Mouse (Mus musculus) kidney, embryonic 14.5 days (tissue): ENCODE results near the gene Cpd. TPM values are rescaled to one million over a fixed set of nuclear protein-coding genes. Genes with fewer than 3 reads are reported as not detected.

Experiments used
- ATAC-seq: fragments of 200-750 bp; cut with Nextera tagmentation; 2 replicates; pipeline ENCODE4 v1.8.0; 2017; ENCODE audit warnings: moderate number of reproducible peaks, mild to moderate bottlenecking, moderate TSS enrichment, moderate library complexity; ENCODE audit not compliant: low FRiP score, low TSS enrichment
- H3K27ac ChIP-seq: fragments of 300-500 bp; sonication (generic); 2 replicates; pipeline ENCODE4 v1.5.1; 2014; ENCODE audit warnings: low read depth, mild to moderate bottlenecking, low read length, moderate library complexity, mixed read lengths
- H3K27me3 ChIP-seq: fragments of 300-500 bp; sonication (generic); 2 replicates; pipeline ENCODE4 v1.6.1; 2014; ENCODE audit warnings: mild to moderate bottlenecking, low read length; ENCODE audit not compliant: control insufficient read depth, insufficient read depth
- H3K36me3 ChIP-seq: fragments of 300-500 bp; sonication (generic); 2 replicates; pipeline ENCODE4 v1.6.1; 2014; ENCODE audit warnings: low read length, mixed read lengths; ENCODE audit not compliant: control insufficient read depth, insufficient read depth
- H3K4me1 ChIP-seq: fragments of 300-500 bp; sonication (generic); 2 replicates; pipeline ENCODE4 v1.6.1; 2014; ENCODE audit warnings: low read length, mixed read lengths; ENCODE audit not compliant: control insufficient read depth, insufficient read depth
- H3K4me2 ChIP-seq: fragments of 300-500 bp; sonication (generic); replicated peaks from 2 replicates; pipeline ENCODE4 v1.6.1; 2014; ENCODE audit warnings: low read depth, mild to moderate bottlenecking, low read length
- H3K4me3 ChIP-seq: fragments of 300-500 bp; sonication (generic); 2 replicates; pipeline ENCODE4 v1.5.1; 2014; ENCODE audit warnings: mild to moderate bottlenecking, low read length
- H3K9ac ChIP-seq: fragments of 300-500 bp; sonication (generic); 2 replicates; pipeline ENCODE4 v1.6.1; 2014; ENCODE audit warnings: low read depth, mild to moderate bottlenecking, low read length, moderate library complexity
- H3K9me3 ChIP-seq: fragments of 300-500 bp; sonication (generic); 2 replicates; pipeline ENCODE4 v1.6.1; 2016; ENCODE audit warnings: low read length; ENCODE audit not compliant: control insufficient read depth
- WGBS: fragments of 180-500 bp; shearing (Covaris S2); extraction: QIAGEN DNeasy Blood & Tissue Kit; methylation state at CpG from one replicate; pipeline ENCODE4 v1.1.7; 2014; 5-methylcytosine and 5-hydroxymethylcytosine counted together
- polyA plus RNA-seq: library from polyadenylated mRNA; unstranded; fragments of >200 nt; fragmentation: Nextera tagmentation; extraction: Ambion mirVana; gene quantifications from 2 replicates; pipeline ENCODE4 v1.2.1, GENCODE M21; 2014

Gene Cpd
- polyA plus RNA-seq, 1 experiment from 2014 or later = 35.0 TPM

DNA sequence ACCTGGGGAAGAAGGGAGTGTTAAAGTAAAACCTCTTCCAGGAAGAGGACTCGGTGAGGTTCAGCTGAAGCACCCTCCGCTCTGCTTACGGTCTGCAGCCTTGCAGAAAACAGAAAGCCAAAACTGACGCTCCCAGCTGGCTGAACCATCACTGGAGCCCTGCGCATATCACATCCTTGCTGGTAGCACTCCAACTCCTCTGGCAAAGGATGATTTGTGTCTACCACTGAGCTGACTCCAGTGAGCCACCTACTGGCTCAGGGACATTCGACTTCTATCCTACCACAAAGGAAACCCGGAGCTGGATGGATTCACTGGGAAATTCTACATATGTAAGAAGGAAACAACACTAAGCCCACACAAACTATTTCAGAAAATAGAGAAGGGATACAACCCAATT lies 102.3 kb downstream of the Cpd start:
- H3K4me2 ChIP-seq = no peak overlapping the region
- H3K9me3 ChIP-seq = no peaks in the 10 kb centered on the region
- H3K4me3 ChIP-seq = no peak overlapping the region
- no peak for ATAC-seq
- H3K4me1 ChIP-seq = no peaks in the 10 kb centered on the region
- H3K27ac ChIP-seq = no peak overlapping the region
- 74% methylated on average over 7 of the region's 7 CpGs for WGBS
- peaks cover 55% of the 10 kb centered on the region for H3K36me3 ChIP-seq
- no peaks in the 10 kb centered on the region for H3K27me3 ChIP-seq
- H3K9ac ChIP-seq = no peak overlapping the region

DNA sequence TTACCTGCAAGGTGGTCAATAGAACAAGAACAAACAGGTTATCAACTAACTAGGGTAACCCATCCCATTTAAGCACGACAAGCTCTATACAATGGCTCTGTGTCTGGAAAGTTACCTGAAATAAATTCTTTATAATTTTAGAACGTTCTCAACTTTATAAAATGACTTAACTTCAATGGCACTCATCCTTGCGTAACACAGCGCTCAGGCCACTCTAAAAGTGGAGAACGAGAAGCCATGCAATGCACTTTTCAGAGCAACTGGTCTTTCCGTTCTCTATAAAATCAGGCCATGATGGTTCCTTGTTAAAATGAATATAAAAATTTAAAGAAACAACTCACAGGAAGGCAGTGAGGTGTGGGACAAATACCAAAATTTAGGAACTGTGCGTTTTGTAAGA lies 104.3 kb downstream of the Cpd start:
- H3K9ac ChIP-seq = no peak overlapping the region
- H3K36me3 ChIP-seq = peaks cover 38% of the 10 kb centered on the region
- no peak for ATAC-seq
- no peaks in the 10 kb centered on the region for H3K4me1 ChIP-seq
- no peak overlapping the region for H3K4me3 ChIP-seq
- H3K27me3 ChIP-seq = no peaks in the 10 kb centered on the region
- H3K27ac ChIP-seq = no peak overlapping the region
- no peaks in the 10 kb centered on the region for H3K9me3 ChIP-seq
- H3K4me2 ChIP-seq = no peak overlapping the region
- 94% methylated on average over 7 of the region's 7 CpGs for WGBS

DNA sequence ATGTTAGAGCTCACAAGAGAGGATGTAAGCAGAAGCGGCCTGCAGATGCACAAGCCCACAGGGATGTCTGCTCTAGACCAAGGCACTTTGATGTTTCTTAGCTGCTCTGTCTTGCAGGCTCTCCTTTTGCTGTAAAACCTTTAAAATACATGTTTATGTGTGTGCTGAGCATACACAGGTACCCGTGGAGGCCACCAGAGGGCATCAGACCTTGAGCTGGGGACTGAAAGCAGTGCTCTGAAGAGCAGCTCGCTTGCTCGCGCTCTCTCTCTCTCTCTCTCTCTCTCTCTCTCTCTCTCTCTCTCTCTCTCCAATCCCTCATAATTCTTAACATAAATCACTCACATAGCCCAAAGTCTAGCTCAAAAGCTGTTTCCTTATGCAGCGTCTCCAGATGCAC lies 107.7 kb downstream of the Cpd start:
- H3K9me3 ChIP-seq = no peaks in the 10 kb centered on the region
- 76% methylated on average over 6 of the region's 6 CpGs for WGBS
- H3K4me1 ChIP-seq = no peaks in the 10 kb centered on the region
- no peaks in the 10 kb centered on the region for H3K27me3 ChIP-seq
- no peak overlapping the region for H3K4me3 ChIP-seq
- ATAC-seq = no peak
- H3K36me3 ChIP-seq = peaks cover 44% of the 10 kb centered on the region
- H3K27ac ChIP-seq = no peak overlapping the region
- H3K4me2 ChIP-seq = no peak overlapping the region
- H3K9ac ChIP-seq = no peak overlapping the region

DNA sequence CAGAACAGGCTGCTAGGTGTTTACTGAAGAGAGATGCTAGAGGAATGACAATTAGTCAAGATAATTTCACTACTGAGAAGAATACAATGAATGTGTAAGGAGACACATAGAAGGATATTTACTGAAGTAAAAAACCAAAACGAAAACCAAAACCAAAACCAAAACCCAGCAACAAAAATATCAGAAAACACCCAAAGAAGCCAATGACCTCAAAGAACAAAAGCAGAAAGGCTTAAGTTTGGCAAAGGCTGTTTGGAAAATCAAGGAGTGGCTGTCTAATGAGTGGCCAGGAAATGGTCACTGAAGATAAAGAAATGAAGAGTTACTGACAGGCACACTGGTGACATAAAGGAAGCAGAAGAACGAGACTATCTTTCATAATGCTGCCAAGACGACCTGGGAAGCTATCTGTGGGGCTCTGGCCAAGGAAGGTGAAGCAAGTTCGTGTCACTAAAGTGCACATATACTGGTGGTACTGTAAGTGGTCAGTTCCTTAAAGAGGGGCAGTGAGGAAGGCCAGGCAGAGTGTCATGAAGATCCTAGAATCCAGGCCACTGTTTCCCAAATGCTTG lies 111.0 kb downstream of the Cpd start:
- 84% methylated on average over 4 of the region's 4 CpGs for WGBS
- no peaks in the 10 kb centered on the region for H3K9me3 ChIP-seq
- H3K9ac ChIP-seq = no peak overlapping the region
- no peak overlapping the region for H3K4me2 ChIP-seq
- ATAC-seq = no peak
- peaks cover 55% of the 10 kb centered on the region for H3K36me3 ChIP-seq
- no peaks in the 10 kb centered on the region for H3K4me1 ChIP-seq
- H3K27ac ChIP-seq = no peak overlapping the region
- H3K27me3 ChIP-seq = no peaks in the 10 kb centered on the region
- H3K4me3 ChIP-seq = no peak overlapping the region

DNA sequence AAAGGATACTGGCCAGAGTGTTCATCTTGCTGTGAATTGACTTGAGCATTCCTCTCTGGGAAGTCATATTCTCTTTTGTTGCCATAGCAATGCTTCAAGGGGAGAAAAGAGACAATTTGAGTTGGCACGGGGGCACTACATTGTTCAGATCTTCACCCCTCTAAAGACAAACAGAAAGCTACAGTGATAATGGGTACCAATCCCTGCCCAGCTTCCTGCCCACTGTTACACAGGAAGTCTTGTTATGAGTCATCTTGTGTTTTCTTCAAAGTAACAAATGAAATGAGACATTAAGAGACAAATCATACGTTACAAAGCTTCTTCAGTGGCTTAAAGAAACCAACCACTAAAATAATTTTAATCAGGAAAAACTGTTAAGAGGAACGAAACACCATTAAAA lies 112.3 kb downstream of the Cpd start:
- Histone ChIP-seq H3K36me3 (peaks cover 55% of the 10 kb centered on the region), H3K4me3 (no peak overlapping the region), H3K9me3 (no peaks in the 10 kb centered on the region), H3K4me2 (no peak overlapping the region), H3K4me1 (no peaks in the 10 kb centered on the region), H3K27me3 (no peaks in the 10 kb centered on the region), H3K27ac (no peak overlapping the region), H3K9ac (no peak overlapping the region)
- no peak for ATAC-seq
- WGBS = 71% methylated on average over 3 of the region's 3 CpGs

DNA sequence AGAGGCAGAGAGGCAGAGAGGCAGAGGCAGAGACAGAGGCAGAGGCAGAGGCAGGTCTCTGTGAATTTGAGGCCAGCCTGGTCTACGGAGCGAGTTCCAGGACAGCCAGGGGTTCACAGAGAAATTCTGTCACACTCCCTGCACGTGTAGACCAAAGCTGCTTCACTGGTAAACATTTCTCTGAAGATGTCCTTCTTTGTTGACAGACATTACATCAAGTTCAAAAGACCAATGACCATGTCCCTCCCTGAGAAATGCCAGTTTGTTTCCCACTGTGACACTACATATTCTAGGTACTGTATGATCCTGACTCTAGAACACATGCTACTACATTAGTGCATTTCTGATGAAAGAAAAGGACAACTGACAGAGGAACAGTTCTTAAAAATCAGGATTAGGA lies 116.2 kb downstream of the Cpd start:
- H3K4me1 ChIP-seq = no peaks in the 10 kb centered on the region
- no peak overlapping the region for H3K27ac ChIP-seq
- no peak for ATAC-seq
- H3K4me3 ChIP-seq = no peak overlapping the region
- H3K36me3 ChIP-seq = peaks cover 58% of the 10 kb centered on the region
- H3K27me3 ChIP-seq = no peaks in the 10 kb centered on the region
- H3K9ac ChIP-seq = no peak overlapping the region
- no peaks in the 10 kb centered on the region for H3K9me3 ChIP-seq
- WGBS = 80% methylated on average over 3 of the region's 3 CpGs
- H3K4me2 ChIP-seq = no peak overlapping the region

Other genes starting within 250 kb of the Cpd start
- 31.8 and 57.7 TPM in 2 replicates for gene Abr, start 224.7 kb downstream of the Cpd start, polyA plus RNA-seq
- gene Bhlha9, start 174.5 kb downstream of the Cpd start, polyA plus RNA-seq = 0.49 TPM in 1 of 2 replicates, not detected in the other
- 0.81 and 0.89 TPM in 2 replicates for gene Trarg1, start 167.2 kb downstream of the Cpd start, polyA plus RNA-seq
- gene Gosr1, start 83.4 kb downstream of the Cpd start, polyA plus RNA-seq = 24.1 and 37.3 TPM in 2 replicates
- gene Tmigd1, start 55.1 kb upstream of the Cpd start, polyA plus RNA-seq = 0.74 and 0.89 TPM in 2 replicates
- gene Blmh, start 77.8 kb upstream of the Cpd start, polyA plus RNA-seq = 136 and 160 TPM in 2 replicates
- gene Slc6a4, start 151.6 kb upstream of the Cpd start, polyA plus RNA-seq = 1.1 and 2.2 TPM in 2 replicates
- 78.5 and 88.1 TPM in 2 replicates for gene Nsrp1, start 231.4 kb upstream of the Cpd start, polyA plus RNA-seq